Mouse (Mus musculus) embryonic facial prominence, embryonic 10.5 days (tissue): ENCODE results near the gene Ccdc187. TPM values are rescaled to one million over a fixed set of nuclear protein-coding genes. Genes with fewer than 3 reads are reported as not detected.

Experiments
- DNase-seq: peaks from one replicate; pipeline ENCODE4 v3.0.0-alpha.2; 2017; ENCODE audit warnings: low spot score
- H3K27ac ChIP-seq: fragments of 300-500 bp; sonication (generic); replicated peaks from 2 replicates; pipeline ENCODE4 v1.5.1; 2016; ENCODE audit warnings: mild to moderate bottlenecking
- H3K27me3 ChIP-seq: fragments of 300-500 bp; sonication (generic); replicated peaks from 2 replicates; pipeline ENCODE4 v1.6.1; 2016; ENCODE audit warnings: low read depth, mild to moderate bottlenecking; ENCODE audit not compliant: poor library complexity, severe bottlenecking
- H3K36me3 ChIP-seq: fragments of 300-500 bp; sonication (generic); replicated peaks from 2 replicates; pipeline ENCODE4 v1.6.1; 2016; ENCODE audit warnings: mild to moderate bottlenecking, moderate library complexity
- H3K4me1 ChIP-seq: fragments of 300-500 bp; sonication (generic); 2 replicates; pipeline ENCODE4 v1.6.1; 2016
- H3K4me3 ChIP-seq: fragments of 300-500 bp; sonication (generic); 2 replicates; pipeline ENCODE4 v1.5.1; 2016; ENCODE audit warnings: mild to moderate bottlenecking, moderate library complexity
- H3K9me3 ChIP-seq: fragments of 300-500 bp; sonication (generic); 2 replicates; pipeline ENCODE4 v1.6.1; 2016; ENCODE audit warnings: mild to moderate bottlenecking
- WGBS: fragments of 180-500 bp; shearing (Covaris S2); methylation state at CpG from one replicate; pipeline ENCODE4 v1.1.7; 2016; 5-methylcytosine and 5-hydroxymethylcytosine counted together
- polyA plus RNA-seq: library from polyadenylated mRNA; unstranded; fragments of >200 nt; fragmentation: Nextera tagmentation; extraction: Ambion mirVana; gene quantifications from 2 replicates; pipeline ENCODE4 v1.2.1, GENCODE M21; 2016

The Ccdc187 gene
- 0.03 and 0.04 TPM in 2 replicates for polyA plus RNA-seq

DNA sequence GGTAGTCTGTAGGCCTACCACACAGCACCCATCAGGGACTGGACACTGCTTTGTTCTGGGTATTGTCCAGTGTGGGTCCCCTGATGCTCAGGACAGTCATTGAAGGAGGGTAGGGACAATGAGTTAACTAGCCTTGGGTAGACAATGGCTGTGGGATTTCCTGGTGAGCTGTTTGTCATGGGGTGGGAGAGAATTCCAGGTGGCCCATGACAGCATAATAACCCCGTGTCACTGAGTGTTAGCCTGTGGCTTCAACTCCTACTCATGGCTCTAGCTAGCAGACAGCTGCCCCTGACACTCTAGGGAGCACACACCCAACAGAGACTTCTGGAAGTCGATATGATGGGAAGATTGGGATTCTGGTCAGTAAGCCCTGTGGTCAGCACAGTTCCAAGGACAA, at the start of gene Ccdc187:
Gene Ccdc187, minus strand, starts transcription at position 101 of the 400 bp plus-strand sequence.
- Histone ChIP-seq H3K4me3 (no peak within 1 kb of the TSS), H3K27me3 (peaks cover 28% of the 10 kb centered on the region), H3K27ac (no peak within 1 kb of the TSS), H3K9me3 (no peaks in the 10 kb centered on the region), H3K4me1 (peaks cover 32% of the 10 kb centered on the region), H3K36me3 (no peaks in the 10 kb centered on the region)
- no peak for DNase-seq
- 82% methylated on average over 2 of the region's 2 CpGs for WGBS

- H3K27me3 ChIP-seq, result no peaks in the 10 kb centered on the region
- no peak for DNase-seq
- H3K27ac ChIP-seq, result no peak overlapping the region
- 76% methylated on average over 11 of the region's 11 CpGs for WGBS
- H3K4me3 ChIP-seq, result no peak overlapping the region
- H3K9me3 ChIP-seq, result no peaks in the 10 kb centered on the region
- H3K4me1 ChIP-seq, result peaks cover 13% of the 10 kb centered on the region
- peaks cover 96% of the 10 kb centered on the region for H3K36me3 ChIP-seq
Measured at GRCm38 (mm10) chr2:26342609-26343490, 48.5 kb upstream of the Ccdc187 start.

- WGBS, result 90% methylated on average over 10 of the region's 10 CpGs
- no peak overlapping the region for H3K27ac ChIP-seq
Measured at GRCm38 (mm10) chr2:26342044-26342443, 47.7 kb upstream of the Ccdc187 start.

GRCm38 (mm10) chr2:26341510-26341981, 47.2 kb upstream of the Ccdc187 start:
- no peak for DNase-seq
- peaks cover 4% of the 10 kb centered on the region; the same call in 1 of the 2 replicates for H3K4me1 ChIP-seq
- WGBS, result 98% methylated on average over 2 of the region's 2 CpGs
- H3K4me3 ChIP-seq, result no peak overlapping the region
- H3K9me3 ChIP-seq, result no peaks in the 10 kb centered on the region
- H3K36me3 ChIP-seq, result peaks cover 83% of the 10 kb centered on the region
- H3K27me3 ChIP-seq, result no peaks in the 10 kb centered on the region
- no peak overlapping the region; the same call in 1 of the 2 replicates for H3K27ac ChIP-seq

More at GRCm38 (mm10) chr2:26342044-26342443, 47.7 kb upstream of the Ccdc187 start:
- Histone ChIP-seq H3K27me3 (no peaks in the 10 kb centered on the region), H3K36me3 (peaks cover 88% of the 10 kb centered on the region), H3K4me3 (no peak overlapping the region), H3K9me3 (no peaks in the 10 kb centered on the region), H3K4me1 (peaks cover 5% of the 10 kb centered on the region; the same call in 1 of the 2 replicates)
- no peak for DNase-seq

DNA sequence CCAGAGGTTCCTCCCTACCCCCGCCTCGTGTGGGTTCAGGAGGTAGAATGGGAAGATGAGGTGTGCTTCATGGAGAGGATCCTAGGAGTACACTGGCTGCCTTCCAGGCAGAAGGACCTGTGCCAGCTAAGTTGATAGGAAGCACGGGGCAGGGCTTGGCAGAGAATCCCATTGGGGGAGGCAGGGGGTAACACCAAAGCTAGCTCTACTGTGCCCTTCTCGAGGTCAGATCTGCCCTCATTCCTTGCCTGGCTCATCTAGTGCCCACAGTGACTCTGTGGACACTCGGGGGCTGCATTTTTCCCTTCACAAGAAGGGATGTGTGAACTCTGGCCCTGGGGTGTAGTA, 44.8 kb upstream of the Ccdc187 start:
- H3K4me3 ChIP-seq, result no peak overlapping the region
- no peaks in the 10 kb centered on the region for H3K9me3 ChIP-seq
- no peaks in the 10 kb centered on the region for H3K27me3 ChIP-seq
- WGBS, result 89% methylated on average over 5 of the region's 5 CpGs
- H3K4me1 ChIP-seq, result peaks cover 4% of the 10 kb centered on the region; the same call in 1 of the 2 replicates
- no peak for DNase-seq
- H3K36me3 ChIP-seq, result peaks cover 59% of the 10 kb centered on the region
- no peak overlapping the region for H3K27ac ChIP-seq

- Histone ChIP-seq H3K27ac (no peak overlapping the region), H3K9me3 (no peaks in the 10 kb centered on the region), H3K4me3 (no peak overlapping the region), H3K36me3 (peaks cover 53% of the 10 kb centered on the region), H3K4me1 (peaks cover 4% of the 10 kb centered on the region; the same call in 1 of the 2 replicates), H3K27me3 (no peaks in the 10 kb centered on the region)
- DNase-seq, result no peak
- 91% methylated on average over 10 of the region's 13 CpGs for WGBS
Measured at GRCm38 (mm10) chr2:26338302-26339203, 44.2 kb upstream of the Ccdc187 start.

DNA sequence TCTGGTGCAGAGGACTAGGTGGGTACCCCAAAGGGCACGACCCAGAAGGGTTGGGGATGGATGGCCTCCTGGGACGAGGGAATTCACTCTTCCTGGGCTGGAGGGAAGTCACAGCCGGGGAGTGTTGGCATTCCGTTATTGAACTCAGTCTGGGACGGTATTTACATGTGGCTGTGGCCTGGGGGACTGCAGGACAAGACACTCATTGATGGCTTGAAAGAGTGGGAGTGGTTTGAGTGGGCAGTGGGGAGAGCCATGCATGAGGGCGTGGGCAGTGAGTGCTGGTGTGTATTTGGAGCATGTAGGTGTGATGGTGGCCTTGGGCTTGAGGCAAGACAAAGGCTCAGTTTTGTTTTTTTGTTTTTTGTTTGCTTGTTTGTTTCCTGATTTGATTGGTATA, 36.3 kb upstream of the Ccdc187 start:
- 43% methylated on average over 6 of the region's 6 CpGs for WGBS
- Histone ChIP-seq H3K27me3 (no peaks in the 10 kb centered on the region), H3K9me3 (no peaks in the 10 kb centered on the region), H3K27ac (0 out of 2 replicates have a peak overlapping the region, but pooled peaks have one; percentile 35), H3K36me3 (peaks cover 71% of the 10 kb centered on the region), H3K4me3 (no peak overlapping the region), H3K4me1 (peaks cover 13% of the 10 kb centered on the region; the same call in 1 of the 2 replicates)
- DNase-seq, result no peak

GRCm38 (mm10) chr2:26330056-26330468, 35.7 kb upstream of the Ccdc187 start:
- no peaks in the 10 kb centered on the region for H3K9me3 ChIP-seq
- WGBS, result 73% methylated on average over 4 of the region's 4 CpGs
- H3K4me3 ChIP-seq, result no peak overlapping the region
- DNase-seq, result no peak
- H3K36me3 ChIP-seq, result peaks cover 78% of the 10 kb centered on the region
- H3K27me3 ChIP-seq, result no peaks in the 10 kb centered on the region
- 0 out of 2 replicates have a peak overlapping the region, but pooled peaks have one; percentile 35 for H3K27ac ChIP-seq
- peaks cover 13% of the 10 kb centered on the region; the same call in 1 of the 2 replicates for H3K4me1 ChIP-seq

- WGBS, result 58% methylated on average over 8 of the region's 8 CpGs
- H3K36me3 ChIP-seq, result peaks cover 84% of the 10 kb centered on the region
- no peak overlapping the region for H3K4me3 ChIP-seq
- H3K4me1 ChIP-seq, result peaks cover 13% of the 10 kb centered on the region; the same call in 1 of the 2 replicates
- H3K27ac ChIP-seq, result no peak overlapping the region
- H3K27me3 ChIP-seq, result no peaks in the 10 kb centered on the region
- H3K9me3 ChIP-seq, result no peaks in the 10 kb centered on the region
- peak; percentile 48 for DNase-seq
Measured at GRCm38 (mm10) chr2:26329402-26329801, 35.0 kb upstream of the Ccdc187 start.

DNA sequence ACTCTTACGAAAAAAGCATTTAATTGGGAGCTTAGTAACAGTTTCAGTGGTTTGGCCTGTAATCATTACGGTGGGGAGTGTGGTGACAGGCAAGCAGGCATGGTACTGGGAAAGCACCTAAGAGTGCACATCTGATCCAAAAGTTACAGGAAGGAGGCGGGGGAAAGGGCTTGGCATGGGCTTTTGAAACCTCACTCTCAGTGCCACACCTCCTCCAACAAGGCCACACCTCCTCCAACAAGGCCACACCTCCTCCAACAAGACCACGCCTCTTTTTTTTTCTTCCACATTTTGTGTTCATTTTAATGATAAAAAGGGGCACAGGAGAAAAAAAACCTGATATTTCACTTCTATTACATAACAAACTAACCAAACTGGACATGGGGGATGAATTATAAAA, 33.5 kb upstream of the Ccdc187 start:
- no peak overlapping the region for H3K27ac ChIP-seq
- peaks cover 97% of the 10 kb centered on the region for H3K36me3 ChIP-seq
- peaks cover 13% of the 10 kb centered on the region; the same call in 1 of the 2 replicates for H3K4me1 ChIP-seq
- H3K4me3 ChIP-seq, result no peak overlapping the region
- H3K27me3 ChIP-seq, result no peaks in the 10 kb centered on the region
- H3K9me3 ChIP-seq, result no peaks in the 10 kb centered on the region
- 87% methylated on average over 4 of the region's 4 CpGs for WGBS
- DNase-seq, result no peak

DNA sequence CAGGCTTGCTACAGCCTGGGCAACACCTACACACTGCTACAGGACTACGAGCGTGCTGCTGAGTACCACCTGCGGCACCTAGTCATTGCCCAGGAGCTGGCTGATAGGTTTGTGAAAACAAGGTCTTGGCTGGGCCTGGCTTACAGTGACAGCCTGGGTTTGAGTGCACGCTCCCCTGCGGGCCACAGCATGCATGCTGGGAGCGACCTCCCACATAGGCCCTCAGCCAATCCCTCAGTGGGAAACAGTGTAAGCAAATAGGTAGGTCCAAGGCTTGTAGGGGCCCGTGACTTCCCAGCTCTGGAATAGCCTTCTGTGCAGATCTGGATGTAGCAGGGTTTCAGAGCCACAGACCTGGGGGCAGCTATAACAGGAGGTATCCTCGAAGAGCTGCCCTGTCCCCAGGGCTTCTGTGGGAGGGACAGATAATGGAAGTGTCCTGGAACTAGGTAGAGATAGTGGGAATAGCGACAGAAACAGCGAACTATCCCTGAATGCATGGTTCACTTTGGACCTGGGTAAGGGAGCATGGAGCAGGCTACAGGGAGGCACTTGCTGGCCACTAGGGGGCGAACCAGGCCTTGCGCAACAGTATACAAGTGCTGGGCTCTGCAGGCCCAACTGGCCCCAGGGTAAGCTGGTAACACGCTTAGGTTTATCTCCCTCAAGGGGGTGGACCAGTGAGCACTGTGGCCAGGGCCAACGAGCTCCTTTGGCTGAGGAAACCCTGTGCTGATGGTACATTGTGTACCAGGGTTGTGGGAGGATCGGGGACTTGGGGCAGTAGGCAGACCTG, 31.2 kb upstream of the Ccdc187 start:
- H3K9me3 ChIP-seq, result no peaks in the 10 kb centered on the region
- no peaks in the 10 kb centered on the region for H3K27me3 ChIP-seq
- 64% methylated on average over 15 of the region's 15 CpGs for WGBS

More for the DNA sequence above, 31.2 kb upstream of the Ccdc187 start:
- Histone ChIP-seq H3K36me3 (peaks cover 96% of the 10 kb centered on the region), H3K4me3 (no peak overlapping the region), H3K27ac (no peak overlapping the region), H3K4me1 (peaks cover 18% of the 10 kb centered on the region)
- peak; percentile 77 for DNase-seq
